Mouse (Mus musculus) bone marrow, adult 2 months (tissue): ENCODE measurements around the gene Ern1. TPM values are rescaled to one million over a fixed set of nuclear protein-coding genes. Genes with fewer than 3 reads are reported as not detected.

Source experiments
- H3K27ac ChIP-seq: fragments of 200-500 bp; 2 replicates; pipeline ENCODE4 v1.5.1; 2012; ENCODE audit warnings: low read depth, mild to moderate bottlenecking, control low read depth, inconsistent platforms, low read length; ENCODE audit not compliant: control insufficient read depth, poor library complexity, insufficient read depth
- H3K4me1 ChIP-seq: fragments of 200-500 bp; 2 replicates; pipeline ENCODE4 v1.6.1; 2011; ENCODE audit warnings: low read length; ENCODE audit not compliant: control insufficient read depth, insufficient read depth
- H3K4me3 ChIP-seq: fragments of 200-500 bp; replicated peaks from 2 replicates; pipeline ENCODE3; 2011; ENCODE audit warnings: mild to moderate bottlenecking, low read depth, low read length, control low read depth; ENCODE audit not compliant: control insufficient read depth
- CTCF ChIP-seq: fragments of 200-500 bp; IDR thresholded peaks from 2 replicates; pipeline ENCODE4 v1.5.1; 2011; ENCODE audit warnings: low read length, control low read depth; ENCODE audit not compliant: control insufficient read depth, insufficient read depth
- POLR2A ChIP-seq: fragments of 200-500 bp; IDR thresholded peaks from 2 replicates; pipeline ENCODE4 v1.6.1; 2011; ENCODE audit warnings: low read depth, mild to moderate bottlenecking, control low read depth, low read length, borderline replicate concordance; ENCODE audit not compliant: control insufficient read depth
- WGBS: fragments of 180-500 bp; shearing (Covaris S2); methylation state at CpG from one replicate; pipeline ENCODE4 v1.1.7; 2018; 5-methylcytosine and 5-hydroxymethylcytosine counted together
- polyA plus RNA-seq: library from polyadenylated mRNA; stranded (reverse); fragments of >200 nt; gene quantifications from 2 replicates; pipeline ENCODE4 v1.2.4, GENCODE M21; 2011; ENCODE audit warnings: low replicate concordance; ENCODE audit not compliant: missing spikeins, insufficient read depth, insufficient read length

Ern1 gene
- polyA plus RNA-seq, 1 experiment: 13.4 TPM

DNA sequence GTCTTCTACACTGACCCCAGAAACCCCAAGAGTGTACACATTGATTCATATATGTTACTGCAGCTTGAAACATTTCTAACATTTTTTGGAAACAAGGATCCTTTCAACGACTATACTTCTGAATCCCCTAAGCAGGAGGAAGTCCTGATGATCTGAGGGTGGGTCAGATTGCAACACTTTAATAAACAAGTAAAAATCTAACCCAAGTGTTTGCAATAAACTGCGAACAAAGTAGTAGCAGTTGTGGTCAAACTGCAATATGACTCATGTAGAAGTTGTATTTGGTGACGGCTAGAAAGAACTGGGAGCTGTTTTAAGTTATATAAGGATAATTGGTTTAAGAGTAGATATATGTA lies 7.1 kb downstream of the Ern1 start:
- Histone ChIP-seq H3K4me1 (peaks cover 2% of the 10 kb centered on the region; the same call in 1 of the 2 replicates), H3K4me3 (no peak overlapping the region), H3K27ac (no peak overlapping the region)
- TF ChIP-seq POLR2A: no peak
- TF ChIP-seq CTCF: no peak
- WGBS: 17% methylated on average over 3 of the region's 3 CpGs

DNA sequence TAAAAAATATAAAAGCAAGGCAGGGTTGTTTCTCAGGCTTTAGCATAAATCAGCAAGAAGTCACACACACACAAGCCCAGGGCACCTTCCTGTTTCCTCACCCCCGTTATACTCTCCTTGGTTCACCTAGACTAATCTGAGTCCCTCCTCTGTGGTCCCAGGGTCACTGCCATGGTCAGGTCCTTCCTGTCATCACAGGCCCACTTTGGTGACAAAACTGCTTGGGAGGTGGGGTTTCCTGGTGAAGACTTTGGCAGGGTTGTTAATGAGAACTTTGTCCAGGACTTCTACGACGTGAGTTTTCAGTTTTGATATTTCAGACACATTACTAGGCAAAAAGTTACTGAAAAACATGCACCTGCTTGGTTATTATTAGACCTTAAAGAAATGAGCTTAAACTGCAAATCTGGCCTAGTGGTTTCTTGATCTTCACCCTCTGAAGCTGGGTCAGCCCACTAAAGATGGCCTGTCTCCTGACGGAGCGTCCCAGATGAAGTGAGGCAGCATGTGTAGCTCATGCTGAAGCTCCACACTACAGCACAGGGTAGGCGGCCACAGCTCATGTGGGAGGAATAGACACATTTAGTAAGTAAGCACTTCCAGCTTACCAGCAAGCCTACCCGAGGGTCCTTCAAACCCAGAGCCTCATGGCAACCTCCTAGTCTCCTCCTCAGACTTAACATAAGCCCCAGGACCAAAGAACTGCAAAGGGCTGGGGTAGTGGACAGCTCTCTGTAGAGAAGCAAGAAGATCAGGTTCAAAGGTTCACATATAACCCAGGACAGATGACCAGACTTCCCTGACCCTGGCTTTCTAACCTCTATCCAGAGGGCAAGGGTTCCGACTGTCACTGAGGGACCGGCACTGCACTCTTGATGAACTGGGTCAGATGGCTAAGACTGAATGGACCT lies 7.8 kb downstream of the Ern1 start:
- Histone ChIP-seq H3K27ac (peak overlapping the region; percentile 50), H3K4me3 (no peak overlapping the region), H3K4me1 (peaks cover 2% of the 10 kb centered on the region; the same call in 1 of the 2 replicates)
- no peak for TF ChIP-seq POLR2A
- TF ChIP-seq CTCF: no peak
- WGBS: 36% methylated on average over 9 of the region's 9 CpGs

DNA sequence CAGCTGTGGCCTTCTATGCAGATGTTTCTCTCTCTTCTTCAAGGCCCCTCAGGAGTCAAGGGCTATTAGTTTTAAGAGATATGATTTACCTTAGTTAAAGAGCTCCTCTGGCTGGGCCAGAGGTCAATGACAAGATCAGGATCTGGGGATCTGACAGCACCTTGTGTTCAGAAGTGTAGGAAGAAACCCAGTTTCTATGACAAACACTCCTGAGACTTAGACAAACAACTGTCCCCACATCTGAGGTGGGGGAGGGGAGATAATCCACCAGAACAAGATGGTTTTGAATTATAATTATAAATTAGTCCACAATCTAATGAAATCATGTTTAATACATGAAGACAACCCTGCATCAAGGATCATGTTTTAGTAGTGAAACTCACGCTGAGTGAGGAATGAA lies 8.9 kb downstream of the Ern1 start:
- H3K4me1 ChIP-seq: peaks cover 2% of the 10 kb centered on the region; the same call in 1 of the 2 replicates
- H3K27ac ChIP-seq: no peak overlapping the region
- no peak for TF ChIP-seq CTCF
- no peak for TF ChIP-seq POLR2A
- H3K4me3 ChIP-seq: no peak overlapping the region
- WGBS: 59% methylated on average over 1 of the region's 1 CpGs

GRCm38 (mm10) chr11:106477505-106478160 lies 10.0 kb downstream of the Ern1 start:
- Histone ChIP-seq H3K27ac (no peak overlapping the region), H3K4me1 (peaks cover 2% of the 10 kb centered on the region; the same call in 1 of the 2 replicates), H3K4me3 (no peak overlapping the region)
- TF ChIP-seq CTCF (no peak), POLR2A (no peak)
- 65% methylated on average over 4 of the region's 4 CpGs for WGBS

DNA sequence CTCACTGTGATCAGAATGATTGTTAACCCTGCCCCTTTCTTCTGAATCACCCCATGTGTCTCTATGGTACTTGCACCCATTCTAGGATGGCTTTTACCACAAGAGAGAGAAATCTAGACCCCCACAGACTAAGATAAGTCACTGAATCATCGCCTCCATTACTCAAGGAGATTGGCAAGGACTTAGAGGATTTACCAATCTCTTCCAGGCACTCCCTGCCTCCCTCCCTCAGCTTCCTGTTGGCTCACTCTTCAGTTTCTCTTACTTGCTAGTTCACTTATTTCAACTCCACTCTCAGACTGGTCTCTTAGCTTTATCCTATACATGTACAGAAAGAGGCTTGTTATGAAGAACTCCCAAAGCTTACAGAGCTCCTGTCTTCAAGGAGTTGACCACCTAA lies 12.3 kb downstream of the Ern1 start:
- peaks cover 2% of the 10 kb centered on the region; the same call in 1 of the 2 replicates for H3K4me1 ChIP-seq
- H3K27ac ChIP-seq: no peak overlapping the region
- no peak for TF ChIP-seq POLR2A
- TF ChIP-seq CTCF: no peak
- WGBS: 23% methylated on average over 1 of the region's 1 CpGs
- H3K4me3 ChIP-seq: no peak overlapping the region

GRCm38 (mm10) chr11:106471629-106472028 lies 16.0 kb downstream of the Ern1 start:
- no peak overlapping the region for H3K27ac ChIP-seq

DNA sequence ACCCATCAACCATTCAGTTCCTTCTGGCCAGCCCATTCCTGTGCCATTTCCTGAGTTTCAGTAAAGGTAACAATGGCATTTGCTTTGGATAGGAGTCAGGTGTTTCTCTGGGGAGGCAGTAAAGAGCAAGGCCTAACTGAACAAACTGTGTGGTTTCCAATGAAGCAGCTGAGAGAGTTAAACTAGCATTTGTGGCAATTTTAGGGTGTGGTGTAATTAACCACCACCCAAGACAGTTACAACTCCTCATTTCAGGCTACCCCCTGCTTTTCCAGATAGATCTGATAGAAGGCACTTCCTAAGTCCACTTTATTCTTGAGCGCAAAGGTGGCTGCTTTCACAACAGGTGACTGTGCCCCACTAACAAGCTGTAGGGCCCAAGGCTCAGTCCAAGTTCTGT lies 19.1 kb downstream of the Ern1 start:
- Histone ChIP-seq H3K4me1 (peaks cover 3% of the 10 kb centered on the region; the same call in 1 of the 2 replicates), H3K27ac (no peak overlapping the region), H3K4me3 (no peak overlapping the region)
- 25% methylated on average over 1 of the region's 1 CpGs for WGBS
- TF ChIP-seq CTCF: no peak
- TF ChIP-seq POLR2A: no peak

More at GRCm38 (mm10) chr11:106471629-106472028, 16.0 kb downstream of the Ern1 start:
- peaks cover 1% of the 10 kb centered on the region; the same call in 1 of the 2 replicates for H3K4me1 ChIP-seq
- 16% methylated on average over 1 of the region's 1 CpGs for WGBS
- H3K4me3 ChIP-seq: no peak overlapping the region
- TF ChIP-seq POLR2A: no peak

DNA sequence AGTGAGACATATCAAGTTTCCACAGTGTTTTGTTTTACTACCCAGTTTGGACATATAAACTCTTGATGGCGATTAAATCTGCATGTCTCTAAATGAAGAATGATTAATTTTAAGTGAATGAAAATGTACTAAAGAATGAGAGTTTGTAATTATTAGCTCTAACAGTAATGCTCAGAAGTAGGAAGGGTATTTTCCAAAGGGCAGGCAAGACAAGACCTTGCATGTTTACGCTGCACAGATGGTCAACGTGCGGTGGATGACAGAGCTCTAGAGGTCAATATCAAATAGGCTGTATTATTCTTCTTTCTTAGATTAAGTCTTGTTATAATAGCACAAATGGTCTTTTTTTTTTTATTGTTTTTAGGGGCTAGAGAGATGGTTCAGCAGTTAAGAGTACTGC lies 21.7 kb downstream of the Ern1 start:
- no peak overlapping the region for H3K27ac ChIP-seq
- no peak for TF ChIP-seq CTCF
- TF ChIP-seq POLR2A: no peak
- H3K4me3 ChIP-seq: no peak overlapping the region
- 87% methylated on average over 4 of the region's 4 CpGs for WGBS
- H3K4me1 ChIP-seq: peaks cover 3% of the 10 kb centered on the region; the same call in 1 of the 2 replicates
